Mouse (Mus musculus) embryonic fibroblast, embryonic 13.5 days (primary cell): ENCODE measurements around the gene Tmem44.

Experiments
- CTCF ChIP-seq: IDR thresholded peaks from 2 replicates; pipeline ENCODE4 v1.5.1; 2011; ENCODE audit warnings: mild to moderate bottlenecking, control low read depth, low read length, moderate library complexity, borderline replicate concordance; ENCODE audit not compliant: insufficient read depth
- POLR2A ChIP-seq: IDR thresholded peaks from 2 replicates; pipeline ENCODE4 v1.6.1; 2011; ENCODE audit warnings: low read depth, mild to moderate bottlenecking, control low read depth, low read length, moderate library complexity

GRCm38 (mm10) chr16:30560601-30561000 is 10.0 kb upstream of the Tmem44 start:
- no peak for TF ChIP-seq POLR2A
- no peak for TF ChIP-seq CTCF
